Mouse (Mus musculus) fibroblast of lung, adult 2 months (primary cell): ENCODE measurements around the gene Tmem206.

Experiments used
- DNase-seq: peaks from one replicate; pipeline ENCODE4 v3.0.0-alpha.2; 2011; ENCODE audit warnings: low read depth

Gene Tmem206

DNA sequence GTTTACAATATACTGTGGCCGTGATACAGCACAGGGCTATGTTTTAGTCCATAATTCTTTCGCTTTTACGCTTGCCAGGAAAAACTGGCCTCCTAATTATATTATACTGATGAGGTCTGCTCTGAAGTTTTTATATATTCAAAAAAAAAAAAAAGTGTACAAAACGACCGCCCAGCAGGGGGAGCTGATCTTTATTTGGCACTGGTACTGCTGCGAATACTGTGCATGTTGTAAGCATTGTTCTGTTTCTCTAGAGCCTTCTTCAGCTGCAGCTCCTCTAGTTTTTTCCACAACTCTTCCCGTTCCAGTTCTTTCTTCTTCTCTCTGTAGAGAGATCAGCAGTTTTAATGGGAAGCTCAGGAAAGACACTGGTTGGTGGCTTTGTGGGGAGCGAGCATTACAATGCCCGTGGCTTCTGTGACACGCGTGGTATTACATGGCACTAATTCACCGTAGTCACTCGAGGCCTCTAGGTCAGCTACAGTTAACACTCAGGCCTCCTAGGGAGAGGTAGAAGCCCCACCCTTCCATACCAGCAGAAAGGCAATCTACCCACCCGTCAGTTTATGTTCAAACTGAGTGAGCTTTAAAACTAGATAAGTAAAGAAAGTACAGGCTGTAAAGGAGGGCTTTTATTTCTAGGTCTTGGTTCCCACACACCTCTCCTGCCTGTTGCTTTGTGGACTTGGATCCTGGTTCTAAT lies 27.2 kb downstream of the Tmem206 start:
- peak; percentile 42 for DNase-seq

DNA sequence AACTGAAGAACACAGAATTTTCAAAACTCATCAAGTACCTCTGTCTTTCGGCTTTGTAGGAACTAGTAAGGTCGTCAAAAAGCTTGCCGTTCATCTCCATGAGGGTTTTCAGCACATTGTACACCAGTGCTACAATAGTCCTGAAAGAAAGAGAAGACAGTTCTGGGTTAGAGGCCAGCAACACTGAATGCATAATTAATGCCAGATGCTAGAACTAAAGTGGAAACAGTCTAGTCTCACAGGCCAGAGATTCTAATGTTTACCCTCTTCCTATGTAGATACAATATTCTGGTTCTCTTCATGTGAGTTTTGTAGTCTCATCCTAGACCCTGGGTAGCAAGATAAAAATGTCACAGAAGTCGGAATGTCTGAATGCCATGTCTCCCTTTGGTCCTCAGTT lies 28.1 kb downstream of the Tmem206 start:
- DNase-seq = no peak

DNA sequence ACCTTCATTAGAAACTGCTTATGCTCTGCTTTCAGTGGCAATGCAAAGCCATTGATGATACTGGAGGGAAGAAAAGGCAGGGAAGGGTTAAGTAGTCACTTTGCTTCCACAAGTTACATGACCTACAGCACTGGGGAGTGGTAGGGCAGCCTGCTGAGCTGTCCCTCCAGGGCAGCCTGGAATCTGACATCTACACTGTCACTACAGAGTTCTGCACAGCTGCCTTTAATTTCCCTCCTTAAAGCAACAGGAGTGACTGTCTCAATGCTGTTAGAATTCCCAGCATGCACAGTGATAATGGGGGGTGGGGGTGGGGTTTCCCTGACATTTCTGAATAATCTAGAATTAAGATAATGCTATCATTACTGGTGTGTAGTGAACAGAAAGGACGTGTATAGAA lies 31.2 kb downstream of the Tmem206 start:
- no peak for DNase-seq

DNA sequence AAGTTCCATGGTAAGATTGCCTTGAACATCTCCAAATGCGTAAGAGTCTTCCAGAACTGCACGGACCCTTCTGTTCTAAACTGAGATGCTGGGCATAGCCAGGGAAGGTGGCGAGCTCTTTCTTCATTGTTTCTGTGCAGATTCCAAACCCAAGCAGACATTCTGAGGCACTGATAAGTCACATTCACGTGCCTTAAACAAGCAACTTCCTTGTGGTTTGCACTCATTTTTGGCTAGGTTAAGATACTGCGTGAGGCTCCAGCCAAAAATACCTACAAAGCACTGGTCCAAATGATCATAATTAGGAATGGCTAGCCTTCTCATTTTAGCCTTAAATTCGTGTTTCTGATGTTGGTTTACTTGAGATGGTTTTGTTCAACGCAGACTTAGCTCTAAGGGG lies 33.8 kb downstream of the Tmem206 start:
- no peak for DNase-seq

DNA sequence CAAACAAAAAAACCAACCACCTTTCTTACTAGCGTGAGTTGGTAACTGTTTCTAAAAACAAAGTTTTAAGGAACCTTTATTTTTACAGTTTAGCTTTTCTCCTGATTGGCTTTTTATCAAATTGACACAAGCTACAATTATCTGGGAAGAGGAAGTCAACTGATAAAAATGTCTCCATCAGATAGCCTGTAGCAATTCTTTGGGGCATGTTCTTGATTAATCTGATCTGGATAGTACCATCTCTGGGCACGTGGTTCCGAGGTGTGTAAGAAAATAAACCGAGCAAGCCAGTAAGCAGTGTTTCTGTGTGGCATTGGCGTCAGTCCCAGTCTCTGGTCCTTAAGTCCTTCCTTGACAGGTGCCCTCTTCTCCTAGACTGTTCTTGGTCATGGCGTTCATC lies 36.7 kb downstream of the Tmem206 start:
- no peak for DNase-seq

GRCm38 (mm10) chr1:191364477-191364876 lies 38.8 kb downstream of the Tmem206 start:
- no peak for DNase-seq

DNA sequence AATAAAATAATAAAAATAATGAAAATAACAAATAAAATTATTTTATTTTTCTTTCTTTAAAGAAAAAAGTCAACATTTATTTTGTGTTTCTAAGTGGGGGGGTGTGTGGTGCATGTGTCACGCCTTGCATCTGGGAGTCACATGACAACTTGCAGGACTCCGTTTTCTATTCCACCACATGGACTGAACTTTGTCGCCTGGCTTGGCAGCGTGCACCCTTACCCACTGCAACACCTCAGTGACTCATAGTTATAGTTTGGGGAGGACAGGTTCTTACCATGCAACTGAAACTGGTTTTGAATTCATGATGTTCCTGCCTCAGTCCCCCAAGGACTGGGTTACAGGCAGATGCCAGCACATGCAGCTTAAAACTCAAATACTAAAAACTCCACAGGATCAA lies 42.5 kb downstream of the Tmem206 start:
- DNase-seq = no peak

- DNase-seq = no peak
Measured at GRCm38 (mm10) chr1:191369140-191369539, 43.4 kb downstream of the Tmem206 start.

- no peak for DNase-seq
Measured at GRCm38 (mm10) chr1:191374993-191375643, 49.4 kb downstream of the Tmem206 start.

GRCm38 (mm10) chr1:191375644-191375998 lies 49.9 kb downstream of the Tmem206 start:
- DNase-seq = no peak

DNA sequence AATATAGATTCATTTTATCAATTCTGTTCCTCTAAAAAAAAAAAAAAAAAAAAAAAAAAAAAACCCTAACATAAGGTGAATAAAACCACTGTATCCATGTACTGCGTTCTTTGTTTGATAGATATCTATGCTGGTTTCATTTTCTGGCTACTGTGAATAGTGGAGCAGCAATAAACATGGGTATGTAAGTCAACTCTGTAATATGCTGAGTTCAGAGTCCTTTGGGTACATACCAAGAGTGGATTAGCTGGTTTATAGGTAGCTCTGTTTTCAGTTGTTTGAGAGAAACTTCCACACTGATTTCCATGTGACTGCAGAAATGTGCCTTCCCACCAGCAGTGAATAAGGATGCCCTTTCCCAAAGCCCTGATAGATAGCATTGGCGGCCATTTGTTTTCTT lies 52.4 kb downstream of the Tmem206 start:
- DNase-seq = no peak

DNA sequence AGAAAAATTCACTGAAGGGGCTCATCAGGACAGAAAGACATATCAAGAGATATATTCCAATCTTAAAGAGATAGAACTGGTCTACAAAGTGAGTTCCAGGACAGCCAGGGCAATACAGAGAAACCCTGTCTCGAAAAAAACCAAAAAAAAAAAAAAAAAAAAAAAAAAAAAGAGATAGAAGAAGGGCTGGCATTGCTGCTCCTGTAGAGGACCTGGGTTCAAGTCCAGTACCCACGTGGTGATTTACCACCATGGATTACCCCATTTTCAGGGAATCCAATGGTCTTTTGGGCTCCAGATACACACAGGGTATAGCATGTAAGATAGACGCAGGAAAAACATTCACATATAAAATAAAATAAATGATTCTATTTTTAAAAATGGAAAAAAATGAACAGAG lies 55.1 kb downstream of the Tmem206 start:
- DNase-seq = no peak

GRCm38 (mm10) chr1:191381955-191382736 lies 56.4 kb downstream of the Tmem206 start:
- DNase-seq = no peak

DNA sequence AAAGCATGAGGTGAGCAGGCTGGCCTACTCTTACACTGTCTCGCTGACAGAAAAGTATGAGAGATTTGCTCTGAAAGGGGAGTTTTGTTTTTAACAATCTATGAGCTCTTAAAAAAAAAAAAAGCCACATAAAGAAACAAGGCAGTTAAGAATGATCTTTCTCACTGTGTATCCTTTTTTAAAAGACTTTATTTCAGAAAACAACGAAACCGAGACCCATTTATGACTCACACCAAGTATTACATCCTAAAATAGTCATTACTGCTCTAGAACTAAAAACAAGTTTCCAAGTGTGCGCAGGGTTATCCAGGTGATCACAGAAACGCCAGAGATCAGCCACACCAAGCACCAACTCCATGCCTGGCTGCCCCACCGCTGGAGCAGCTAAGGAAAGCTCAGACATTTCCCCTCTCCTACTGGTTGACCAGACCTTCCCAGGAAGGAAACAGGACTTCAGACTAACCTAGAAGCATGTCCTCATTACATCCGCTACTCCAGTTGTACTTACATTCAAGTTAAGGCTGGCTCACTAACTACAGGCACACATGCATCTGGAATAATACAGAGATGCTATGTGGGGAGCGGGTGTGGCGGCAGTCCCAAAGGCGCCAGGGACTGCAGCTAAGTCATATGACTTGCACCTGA lies 59.2 kb downstream of the Tmem206 start:
- DNase-seq = no peak

DNA sequence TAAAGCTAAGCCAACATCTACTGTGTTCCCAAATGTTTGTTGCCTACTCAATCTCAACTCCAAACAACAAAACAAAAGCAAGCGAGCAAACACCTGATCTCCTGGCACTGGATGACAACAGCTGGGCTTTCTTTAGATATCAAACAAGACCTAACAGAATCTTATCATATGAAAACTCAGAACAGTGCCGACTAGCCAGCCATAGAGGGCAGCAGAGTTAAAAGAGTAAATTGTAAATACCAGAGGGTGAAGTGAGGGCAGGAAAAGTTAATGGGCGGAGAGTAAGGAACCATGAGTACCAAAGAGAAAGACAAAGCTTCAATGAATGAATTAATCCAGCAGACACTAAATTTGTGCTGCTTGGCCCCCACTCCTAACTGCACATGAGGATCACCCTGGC lies 65.6 kb downstream of the Tmem206 start:
- DNase-seq = peak; percentile 43

GRCm38 (mm10) chr1:191393536-191393935 lies 67.8 kb downstream of the Tmem206 start:
- no peak for DNase-seq

DNA sequence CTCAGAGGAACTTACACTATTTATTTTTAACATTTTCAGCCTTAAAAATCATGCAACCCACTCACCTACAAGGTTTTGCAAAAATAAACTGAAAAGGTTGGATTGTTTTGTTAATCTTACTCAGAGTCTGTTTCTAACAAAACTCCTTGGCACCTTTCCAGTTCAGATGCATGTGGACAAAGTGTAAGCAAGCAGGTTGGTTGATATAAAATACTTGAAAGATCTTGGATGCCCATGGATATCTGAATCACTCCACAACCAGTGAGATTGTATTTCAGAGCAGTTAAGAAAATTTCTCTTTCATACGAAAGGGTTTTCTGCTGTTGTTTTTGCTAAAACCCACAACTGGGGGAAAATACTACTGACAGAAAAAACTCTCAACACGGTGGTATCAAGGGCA lies 68.4 kb downstream of the Tmem206 start:
- no peak for DNase-seq

DNA sequence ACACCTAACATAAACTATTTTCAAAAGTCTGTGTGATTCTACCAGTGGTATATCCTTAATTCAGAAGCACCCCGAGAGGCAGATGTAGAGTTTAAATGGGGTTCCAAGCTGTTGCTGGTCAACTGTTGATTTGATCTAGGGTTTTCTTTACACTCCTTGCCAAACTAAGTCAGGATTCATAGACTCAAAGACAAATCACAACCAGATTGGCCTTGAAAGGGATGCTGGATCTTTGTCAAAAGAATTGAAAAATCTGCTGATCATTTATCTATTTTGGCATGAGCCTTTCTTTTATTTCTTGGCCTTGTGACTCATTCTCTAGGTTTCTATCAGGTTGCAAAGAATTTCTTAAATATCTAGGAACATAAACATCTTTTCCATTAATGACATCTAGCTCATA lies 69.5 kb downstream of the Tmem206 start:
- DNase-seq = no peak

DNA sequence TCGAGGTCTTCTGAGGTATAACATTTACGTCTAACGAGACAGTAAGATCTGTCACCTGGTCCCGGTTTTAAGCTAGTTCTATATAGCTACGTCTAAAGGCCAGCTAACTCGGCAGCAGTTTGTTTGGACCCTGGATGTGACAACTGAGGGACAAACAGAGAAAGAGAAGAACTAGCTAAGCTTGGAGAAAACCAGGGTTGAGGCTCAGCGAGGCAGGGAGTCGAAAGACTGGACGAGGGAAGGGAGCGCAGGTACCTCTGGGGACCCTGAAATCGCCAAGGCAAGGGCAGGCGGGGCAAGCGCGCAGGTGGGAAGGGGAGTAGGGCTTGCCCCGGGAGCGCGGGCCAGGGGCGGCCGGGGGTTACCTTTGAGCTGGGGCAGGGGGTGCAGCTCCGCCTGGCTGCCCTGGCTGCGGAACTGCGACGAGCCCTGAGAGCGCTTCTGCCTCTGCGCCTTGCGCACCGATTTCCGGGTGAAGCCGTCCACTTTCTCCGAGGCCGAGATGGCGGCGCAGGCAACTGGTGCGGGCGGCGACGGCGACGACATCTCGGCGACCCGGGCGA lies 70.2 kb downstream of the Tmem206 start:
- no peak for DNase-seq

DNA sequence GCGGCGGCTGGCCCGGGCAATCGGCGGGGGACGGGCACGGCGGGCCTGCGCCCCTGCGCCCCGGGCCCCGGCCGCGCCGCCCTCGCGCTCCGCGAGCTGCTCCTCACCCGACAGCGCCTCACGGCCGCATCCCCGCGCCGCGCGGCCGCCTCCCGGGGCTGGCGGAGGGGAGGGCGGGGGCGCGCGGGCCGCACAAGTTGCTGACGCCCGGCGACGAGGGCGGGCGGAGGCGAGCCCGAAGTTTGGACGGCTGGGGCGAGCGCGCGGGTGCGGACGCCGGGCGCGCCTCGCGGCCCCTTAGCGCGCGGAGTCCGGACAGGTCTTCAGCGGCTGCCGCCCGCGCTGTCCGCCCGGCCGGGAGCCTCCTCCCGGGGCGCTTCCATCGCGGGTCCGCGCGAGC lies 70.7 kb downstream of the Tmem206 start:
- DNase-seq = no peak

DNA sequence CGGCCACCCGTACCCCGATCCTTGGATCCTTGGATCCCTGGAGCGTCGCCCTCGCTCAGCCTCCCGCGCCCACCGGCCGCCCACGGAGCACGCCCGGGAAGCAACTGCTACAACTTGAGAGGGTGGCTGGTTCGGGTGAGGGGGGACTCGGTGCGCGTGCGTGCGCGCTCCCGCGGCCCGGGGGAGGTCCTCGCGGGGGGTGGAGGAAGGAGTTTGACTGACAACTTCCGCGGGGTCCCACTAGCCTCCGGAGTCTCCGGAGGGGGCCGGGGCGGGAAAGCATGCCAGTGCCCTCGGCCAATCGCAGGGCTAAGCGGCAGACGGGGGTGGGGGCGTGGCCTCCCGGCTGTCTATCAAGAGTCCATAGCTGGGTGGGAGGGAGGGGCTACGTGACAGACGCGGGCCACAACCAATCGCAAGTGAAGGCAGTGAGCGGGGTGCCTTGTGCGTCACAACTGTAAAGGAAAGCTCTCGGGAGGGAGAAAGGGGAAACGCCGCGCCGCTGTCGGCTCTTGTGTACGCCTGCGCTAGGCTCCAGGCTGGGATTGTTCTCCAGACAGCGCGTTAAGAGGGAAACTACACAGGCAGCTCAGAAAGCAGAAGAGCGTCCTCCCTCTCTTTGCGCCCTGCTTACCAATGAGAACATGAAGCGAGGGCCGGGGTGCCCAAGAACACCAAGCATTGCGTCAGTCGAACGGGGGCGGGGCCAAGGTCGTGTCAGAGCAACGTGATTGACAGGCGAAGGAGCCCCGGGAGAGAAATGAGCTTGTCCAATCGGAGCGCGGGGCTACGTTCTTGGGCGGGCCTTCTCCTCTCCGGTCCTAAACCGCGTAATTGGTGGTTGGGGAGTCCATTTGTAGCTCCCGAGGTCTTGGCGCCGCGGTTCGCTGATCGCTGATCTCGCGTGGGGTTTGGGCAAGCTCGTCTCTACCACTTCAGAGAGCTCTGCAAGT lies 71.5 kb downstream of the Tmem206 start:
- DNase-seq = peak; percentile 98
